Mouse (Mus musculus): ENCODE results near the gene Supt6. TPM values are rescaled to one million over a fixed set of nuclear protein-coding genes. Genes with fewer than 3 reads are reported as not detected.

Gene Supt6
- polyA plus RNA-seq, 1 experiment from 2014 or later = 25.3 TPM

GRCm38 (mm10) chr11:78265571-78265970 is 19.8 kb upstream of the Supt6 start:
- H3K36me3 ChIP-seq (replicated peaks; ENCODE audit: control insufficient read depth, insufficient read depth) = peaks cover 72% of the 10 kb centered on the region
- no peak overlapping the region for H3K4me3 ChIP-seq (replicated peaks; ENCODE audit: low read length)
- H3K27ac ChIP-seq = no peak overlapping the region
- no peak overlapping the region for H3K9ac ChIP-seq
- H3K4me2 ChIP-seq (replicated peaks) = no peak overlapping the region
- no peaks in the 10 kb centered on the region for H3K9me3 ChIP-seq (ENCODE audit: control insufficient read depth, low read length)
- DNase-seq (ENCODE audit: low spot score) = no peak
- no peak for ATAC-seq (ENCODE audit: low FRiP score)
- H3K27me3 ChIP-seq (ENCODE audit: control insufficient read depth, insufficient read depth, low read length) = no peaks in the 10 kb centered on the region
- peaks cover 11% of the 10 kb centered on the region; the same call in 1 of the 2 replicates for H3K4me1 ChIP-seq (replicated peaks; ENCODE audit: control insufficient read depth, insufficient read depth, low read length)
- WGBS = 95% methylated on average over 6 of the region's 6 CpGs

DNA sequence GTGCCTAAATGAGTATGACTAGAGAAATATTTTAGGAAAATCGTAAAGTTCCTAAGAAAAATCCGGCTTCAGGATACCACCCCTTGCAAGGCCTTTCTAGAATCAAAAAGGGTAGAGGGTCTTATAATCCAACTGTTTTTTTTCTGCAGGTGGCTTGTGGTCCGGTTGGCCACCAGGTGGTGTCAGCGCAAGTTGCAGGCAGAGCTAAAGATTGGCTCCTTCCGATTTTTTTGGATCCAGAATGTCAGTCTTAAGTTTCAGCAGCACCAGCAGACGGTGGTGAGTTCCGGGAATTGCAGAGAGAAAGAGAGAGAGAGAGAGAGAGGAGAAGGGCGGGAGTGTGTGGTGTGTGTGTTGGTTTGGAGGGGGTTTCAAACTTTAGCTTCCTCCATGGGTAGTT is 16.8 kb upstream of the Supt6 start:
- 5% methylated on average over 8 of the region's 8 CpGs for WGBS
- H3K4me3 ChIP-seq (replicated peaks; ENCODE audit: low read length) = peak overlapping the region; percentile 84
- H3K9me3 ChIP-seq (ENCODE audit: control insufficient read depth, low read length) = no peaks in the 10 kb centered on the region
- no peak for ATAC-seq (ENCODE audit: low FRiP score)
- peak overlapping the region; percentile 85; the same call in 1 of the 2 replicates for H3K9ac ChIP-seq
- DNase-seq (ENCODE audit: low spot score) = peak; percentile 59
- H3K4me1 ChIP-seq (replicated peaks; ENCODE audit: control insufficient read depth, insufficient read depth, low read length) = peaks cover 11% of the 10 kb centered on the region; the same call in 1 of the 2 replicates
- H3K27ac ChIP-seq = no peak overlapping the region
- H3K36me3 ChIP-seq (replicated peaks; ENCODE audit: control insufficient read depth, insufficient read depth) = peaks cover 44% of the 10 kb centered on the region
- H3K27me3 ChIP-seq (ENCODE audit: control insufficient read depth, insufficient read depth, low read length) = no peaks in the 10 kb centered on the region
- peak overlapping the region; percentile 75 for H3K4me2 ChIP-seq (replicated peaks)

DNA sequence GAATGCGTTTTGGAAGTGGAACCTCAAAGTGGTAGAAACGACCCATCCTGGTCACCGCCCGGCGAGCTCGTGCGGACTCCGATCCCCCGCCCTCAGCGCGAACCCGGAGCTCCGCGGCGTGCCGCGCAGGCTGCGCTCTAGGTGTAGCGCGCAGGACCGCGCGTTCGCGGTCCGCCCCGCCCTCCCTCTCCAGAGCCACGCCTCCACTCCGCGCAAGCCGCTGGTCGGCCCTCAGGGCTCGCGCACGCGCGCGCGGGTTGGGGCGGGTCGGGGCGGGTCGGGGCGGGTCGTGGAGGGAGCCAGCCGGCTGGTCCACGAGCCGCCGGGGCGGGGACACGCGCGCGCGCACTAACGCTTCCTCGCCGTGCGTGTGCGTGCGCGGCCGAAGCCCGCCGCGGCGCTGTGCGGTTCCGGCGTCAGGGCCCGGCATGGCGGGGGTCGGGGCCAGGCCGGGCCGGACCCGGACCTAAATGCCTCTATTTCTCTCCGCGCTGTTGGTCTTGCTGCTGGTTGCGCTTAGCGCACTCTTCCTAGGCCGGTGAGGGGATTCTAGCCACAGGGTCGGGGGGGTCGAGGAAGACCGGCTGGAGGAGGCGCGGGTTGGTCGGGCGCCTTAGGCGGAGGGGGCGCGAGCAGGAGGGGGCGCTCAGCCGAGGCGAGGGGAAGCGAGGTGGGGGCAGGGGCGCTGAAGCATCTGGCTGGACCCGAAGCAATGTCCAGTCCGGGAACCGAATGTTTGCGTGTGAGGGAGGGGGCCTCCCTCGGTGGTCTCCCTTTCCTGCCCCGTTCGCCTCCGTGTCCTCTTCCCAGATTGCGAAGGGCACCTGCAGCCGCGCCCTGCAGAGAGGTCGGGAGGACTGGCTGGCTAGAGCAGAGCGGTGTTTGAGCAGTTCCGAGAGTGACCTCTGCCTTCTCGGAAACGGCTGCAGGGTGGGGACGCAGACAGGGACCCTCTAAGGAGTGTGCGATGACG is 15.9 kb upstream of the Supt6 start, which contains the start of gene 2610507B11Rik:
TSS of gene 2610507B11Rik (plus strand) at position 373 of the 973 bp plus-strand sequence.
- H3K4me3 ChIP-seq (replicated peaks; ENCODE audit: low read length) = peak within 1 kb of the TSS; percentile 84
- ATAC-seq (ENCODE audit: low FRiP score) = peak; percentile 96

DNA sequence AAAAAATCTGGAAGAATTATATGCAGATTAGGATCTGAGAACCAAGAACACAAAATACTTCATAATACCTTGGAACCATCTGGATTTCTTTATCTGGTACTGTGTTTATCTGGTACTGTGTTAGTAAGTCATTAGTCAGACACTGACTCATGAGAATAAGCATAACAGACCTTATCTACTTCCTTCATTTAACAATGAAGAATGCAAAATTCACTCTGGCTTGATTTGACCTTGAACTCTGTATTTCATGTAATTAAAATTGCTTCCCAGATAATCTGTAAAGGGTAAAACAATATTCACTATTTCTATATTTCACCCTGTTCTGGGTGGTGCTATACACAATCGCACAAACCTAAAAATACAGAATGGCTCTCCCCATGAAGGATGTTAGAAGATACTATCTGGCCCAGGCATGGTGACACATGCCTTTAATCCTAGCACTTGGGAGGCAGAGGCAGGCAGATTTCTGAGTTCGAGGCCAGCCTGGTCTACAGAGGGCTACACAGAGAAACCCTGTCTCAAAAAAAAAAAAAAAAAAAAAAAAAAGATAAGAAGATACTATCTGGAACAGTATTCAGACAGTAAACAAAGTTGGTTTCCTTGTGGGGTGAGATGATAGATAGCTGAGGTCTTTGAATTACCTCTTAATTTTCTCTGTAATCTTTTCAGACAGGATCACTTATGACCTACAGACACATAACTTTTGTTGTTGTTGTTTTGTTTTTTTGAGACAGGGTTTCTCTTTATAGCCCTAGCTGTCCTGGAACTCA is 14.9 kb upstream of the Supt6 start:
- peak overlapping the region; percentile 75 for H3K4me2 ChIP-seq (replicated peaks)
- H3K9ac ChIP-seq = 0 out of 2 replicates have a peak overlapping the region, but pooled peaks have one; percentile 34
- peaks cover 30% of the 10 kb centered on the region for H3K36me3 ChIP-seq (replicated peaks; ENCODE audit: control insufficient read depth, insufficient read depth)
- H3K27ac ChIP-seq = no peak overlapping the region
- peaks cover 11% of the 10 kb centered on the region; the same call in 1 of the 2 replicates for H3K4me1 ChIP-seq (replicated peaks; ENCODE audit: control insufficient read depth, insufficient read depth, low read length)
- peak overlapping the region; percentile 84 for H3K4me3 ChIP-seq (replicated peaks; ENCODE audit: low read length)
- no peaks in the 10 kb centered on the region for H3K9me3 ChIP-seq (ENCODE audit: control insufficient read depth, low read length)
- no peaks in the 10 kb centered on the region for H3K27me3 ChIP-seq (ENCODE audit: control insufficient read depth, insufficient read depth, low read length)
- no peak for ATAC-seq (ENCODE audit: low FRiP score)
- no peak for DNase-seq (ENCODE audit: low spot score)
- 100% methylated on average over 2 of the region's 2 CpGs for WGBS

More for the DNA sequence above, 15.9 kb upstream of the Supt6 start, which contains the start of gene 2610507B11Rik:
- Histone ChIP-seq H3K36me3 (replicated peaks; ENCODE audit: control insufficient read depth, insufficient read depth) (peaks cover 35% of the 10 kb centered on the region), H3K27me3 (ENCODE audit: control insufficient read depth, insufficient read depth, low read length) (no peaks in the 10 kb centered on the region), H3K9ac (peak within 1 kb of the TSS; percentile 85), H3K9me3 (ENCODE audit: control insufficient read depth, low read length) (no peaks in the 10 kb centered on the region), H3K4me2 (replicated peaks) (peak within 1 kb of the TSS; percentile 75), H3K4me1 (replicated peaks; ENCODE audit: control insufficient read depth, insufficient read depth, low read length) (peaks cover 11% of the 10 kb centered on the region; the same call in 1 of the 2 replicates), H3K27ac (peak within 1 kb of the TSS; percentile 82)
- WGBS = under 1% methylated on average over 101 of the region's 115 CpGs
- DNase-seq (ENCODE audit: low spot score) = peak; percentile 93

GRCm38 (mm10) chr11:78256618-78257017 is 10.8 kb upstream of the Supt6 start:
- no peaks in the 10 kb centered on the region for H3K27me3 ChIP-seq (ENCODE audit: control insufficient read depth, insufficient read depth, low read length)
- ATAC-seq (ENCODE audit: low FRiP score) = no peak
- H3K9me3 ChIP-seq (ENCODE audit: control insufficient read depth, low read length) = no peaks in the 10 kb centered on the region
- no peak overlapping the region for H3K27ac ChIP-seq
- H3K4me3 ChIP-seq (replicated peaks; ENCODE audit: low read length) = no peak overlapping the region
- no peak overlapping the region for H3K4me2 ChIP-seq (replicated peaks)
- H3K9ac ChIP-seq = no peak overlapping the region
- no peaks in the 10 kb centered on the region for H3K4me1 ChIP-seq (replicated peaks; ENCODE audit: control insufficient read depth, insufficient read depth, low read length)
- no peak for DNase-seq (ENCODE audit: low spot score)
- peaks cover 44% of the 10 kb centered on the region for H3K36me3 ChIP-seq (replicated peaks; ENCODE audit: control insufficient read depth, insufficient read depth)
- WGBS = 92% methylated on average over 1 of the region's 1 CpGs

DNA sequence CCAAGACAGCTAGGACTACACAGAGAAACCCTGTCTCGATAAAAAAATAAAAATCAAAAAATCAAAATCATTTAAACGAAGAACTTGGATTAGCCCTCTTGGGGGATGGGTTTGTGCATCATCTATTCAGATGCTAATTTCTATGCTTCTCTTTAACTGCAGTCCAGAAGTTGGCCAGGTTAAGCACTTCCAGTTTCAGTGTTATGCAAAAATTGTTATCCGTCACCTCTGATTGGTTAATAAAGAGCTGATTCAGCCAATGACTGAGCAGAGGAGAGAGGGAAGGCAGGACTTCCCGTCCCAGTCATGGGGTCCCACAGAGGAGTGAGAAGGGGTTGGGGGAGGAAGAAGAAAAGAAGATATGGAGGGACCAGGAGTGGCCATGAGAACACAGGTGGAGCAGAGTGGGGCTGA is 1.9 kb upstream of the Supt6 start:
- Histone ChIP-seq H3K9me3 (ENCODE audit: control insufficient read depth, low read length) (no peaks in the 10 kb centered on the region), H3K27ac (no peak overlapping the region), H3K36me3 (replicated peaks; ENCODE audit: control insufficient read depth, insufficient read depth) (peaks cover 26% of the 10 kb centered on the region), H3K4me2 (replicated peaks) (peak overlapping the region; percentile 17; the same call in 1 of the 2 replicates), H3K27me3 (ENCODE audit: control insufficient read depth, insufficient read depth, low read length) (no peaks in the 10 kb centered on the region), H3K4me1 (replicated peaks; ENCODE audit: control insufficient read depth, insufficient read depth, low read length) (peaks cover 31% of the 10 kb centered on the region), H3K9ac (no peak overlapping the region), H3K4me3 (replicated peaks; ENCODE audit: low read length) (no peak overlapping the region)
- DNase-seq (ENCODE audit: low spot score) = no peak
- 60% methylated on average over 4 of the region's 4 CpGs for WGBS
- no peak for ATAC-seq (ENCODE audit: low FRiP score)

DNA sequence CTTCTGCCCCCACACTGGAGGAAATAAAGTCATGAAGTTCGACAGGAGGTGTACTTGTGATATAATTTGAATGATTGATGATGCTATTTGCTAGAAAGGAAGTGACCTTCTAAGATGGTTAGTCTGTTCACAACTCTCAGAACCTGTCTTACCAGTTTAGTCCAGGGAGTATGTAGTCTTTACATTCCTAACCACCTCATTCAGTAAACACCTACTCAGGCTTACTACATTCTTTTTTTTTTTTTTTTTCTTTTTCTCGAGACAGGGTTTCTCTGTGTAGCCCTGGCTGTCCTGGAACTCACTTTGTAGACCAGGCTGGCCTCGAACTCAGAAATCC is 1.2 kb upstream of the Supt6 start:
- H3K4me3 ChIP-seq (replicated peaks; ENCODE audit: low read length) = peak overlapping the region; percentile 86; the same call in 1 of the 2 replicates
- H3K4me1 ChIP-seq (replicated peaks; ENCODE audit: control insufficient read depth, insufficient read depth, low read length) = peaks cover 31% of the 10 kb centered on the region
- no peaks in the 10 kb centered on the region for H3K9me3 ChIP-seq (ENCODE audit: control insufficient read depth, low read length)
- H3K27me3 ChIP-seq (ENCODE audit: control insufficient read depth, insufficient read depth, low read length) = no peaks in the 10 kb centered on the region
- H3K27ac ChIP-seq = no peak overlapping the region
- H3K4me2 ChIP-seq (replicated peaks) = peak overlapping the region; percentile 91
- no peak overlapping the region for H3K9ac ChIP-seq
- 69% methylated on average over 2 of the region's 3 CpGs for WGBS
- H3K36me3 ChIP-seq (replicated peaks; ENCODE audit: control insufficient read depth, insufficient read depth) = peaks cover 18% of the 10 kb centered on the region
- ATAC-seq (ENCODE audit: low FRiP score) = no peak
- DNase-seq (ENCODE audit: low spot score) = no peak

- H3K9me3 ChIP-seq (ENCODE audit: control insufficient read depth, low read length) = no peaks in the 10 kb centered on the region
- H3K4me3 ChIP-seq (replicated peaks; ENCODE audit: low read length) = peak overlapping the region; percentile 86
- peaks cover 13% of the 10 kb centered on the region for H3K36me3 ChIP-seq (replicated peaks; ENCODE audit: control insufficient read depth, insufficient read depth)
- peak overlapping the region; percentile 91 for H3K4me2 ChIP-seq (replicated peaks)
- peak overlapping the region; percentile 92 for H3K9ac ChIP-seq
- peaks cover 31% of the 10 kb centered on the region for H3K4me1 ChIP-seq (replicated peaks; ENCODE audit: control insufficient read depth, insufficient read depth, low read length)
- 55% methylated on average over 7 of the region's 7 CpGs for WGBS
- ATAC-seq (ENCODE audit: low FRiP score) = no peak
- no peaks in the 10 kb centered on the region for H3K27me3 ChIP-seq (ENCODE audit: control insufficient read depth, insufficient read depth, low read length)
- peak overlapping the region; percentile 92 for H3K27ac ChIP-seq
- no peak for DNase-seq (ENCODE audit: low spot score)
Observed at GRCm38 (mm10) chr11:78246318-78247011, 678 bp upstream of the Supt6 start.

Data from hindbrain, embryonic 14.5 days (tissue).